Mouse (Mus musculus): ENCODE measurements at regions not wholly inside any gene's neighbourhood (a gene's known extent, or its start where the extent isn't known, plus 50 kb on each side); places are given as distances from the start of the nearest gene placed in this dataset.

DNA sequence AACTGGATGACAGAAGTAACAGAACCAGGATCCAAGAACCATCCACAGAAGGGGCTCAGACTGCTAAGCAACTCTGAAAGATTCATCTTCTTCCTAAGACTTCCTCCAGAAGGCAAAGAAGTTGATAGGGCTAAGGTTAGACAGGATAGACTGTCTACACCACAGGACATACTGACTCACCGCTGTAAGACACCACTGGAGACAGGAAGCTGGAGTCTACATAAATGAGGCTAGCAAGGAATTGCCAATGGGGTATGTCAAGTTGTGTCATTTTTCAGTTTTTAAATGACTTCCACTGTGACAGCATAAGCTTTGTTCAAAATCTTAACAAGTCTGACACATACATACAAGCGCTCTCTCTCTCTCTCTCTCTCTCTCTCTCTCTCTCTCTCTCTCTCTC, 645.4 kb upstream of the Gm10131 start:
- DNase-seq (ENCODE audit: low spot score): no peak

DNA sequence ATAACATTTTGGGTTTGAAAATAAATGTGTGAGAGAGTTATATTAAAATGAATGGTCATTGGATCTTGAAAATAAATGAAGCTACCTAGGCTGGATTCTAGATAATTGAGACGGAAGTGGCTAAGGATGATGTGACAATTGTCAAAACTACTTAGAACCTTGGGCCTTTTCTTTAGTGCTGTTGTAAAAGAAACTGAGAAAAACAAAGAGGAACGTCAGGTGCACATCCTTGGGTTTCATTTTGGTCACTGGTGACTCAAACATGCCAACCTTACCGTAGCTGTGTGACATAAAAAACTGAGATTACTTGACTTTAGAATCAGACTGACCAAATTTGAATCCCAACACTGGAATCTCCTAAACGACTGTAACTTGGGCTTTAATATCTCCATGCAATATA, 644.6 kb upstream of the Gm10131 start:
- no peak for DNase-seq (ENCODE audit: low spot score)

DNA sequence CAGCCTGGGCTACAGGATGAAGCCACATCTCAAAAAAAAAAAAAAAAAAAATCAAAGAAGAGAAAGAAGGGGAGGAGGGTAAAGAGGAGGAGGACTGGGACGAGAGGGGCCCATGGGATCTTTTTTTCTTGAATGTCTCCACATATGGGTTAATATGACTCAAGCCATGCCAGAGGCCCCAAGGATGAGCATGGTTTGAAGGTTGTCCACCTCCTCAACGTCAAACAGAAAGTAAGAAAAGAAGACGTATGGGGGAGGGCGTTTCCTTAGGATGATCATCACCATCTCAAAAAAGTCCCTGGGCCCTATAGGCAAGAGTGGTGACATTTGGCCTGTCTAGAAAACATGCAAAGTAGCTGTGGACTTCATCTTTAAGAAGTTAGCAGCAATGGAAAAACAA, 643.9 kb upstream of the Gm10131 start:
- DNase-seq (ENCODE audit: low spot score): no peak

DNA sequence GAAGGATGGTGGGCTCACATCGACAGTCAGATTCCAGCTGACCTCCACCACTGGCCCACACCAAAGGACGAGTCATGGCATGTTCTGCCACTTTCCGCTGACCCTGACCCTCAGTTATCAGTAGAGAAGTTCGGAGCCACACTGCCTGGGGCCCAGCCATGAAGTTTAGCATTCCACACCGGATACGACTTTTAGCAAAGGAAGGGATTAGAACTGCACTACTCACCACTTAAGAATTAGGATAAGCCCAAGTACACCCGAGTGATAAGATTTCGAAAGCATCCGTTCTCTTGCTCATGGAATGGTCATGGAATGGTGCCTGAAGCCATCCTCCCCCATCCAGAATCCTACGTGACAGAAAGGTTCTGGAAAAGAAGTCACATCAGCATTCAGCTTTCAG, 641.5 kb upstream of the Gm10131 start:
- DNase-seq (ENCODE audit: low spot score): peak; percentile 24

DNA sequence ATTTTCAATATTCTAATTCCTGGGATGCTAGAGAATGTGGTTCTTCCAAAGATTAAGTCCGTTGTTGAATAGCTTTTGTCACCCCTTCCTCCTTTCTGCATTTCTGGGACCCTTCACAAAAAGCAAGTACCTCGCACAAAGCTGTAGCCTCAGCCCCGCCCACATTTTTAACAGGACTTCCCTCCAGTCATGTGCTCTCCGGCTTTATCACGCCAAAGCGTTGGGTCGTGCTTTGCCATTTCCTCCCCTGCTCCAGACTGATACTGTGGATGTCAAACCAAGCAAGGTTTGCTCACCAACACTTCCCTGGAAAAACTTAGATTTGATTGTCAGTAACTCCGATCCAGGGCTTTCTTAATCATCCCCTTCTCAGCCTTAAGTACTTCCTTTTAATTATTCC, 637.0 kb upstream of the Gm10131 start:
- no peak for DNase-seq (ENCODE audit: low spot score)

DNA sequence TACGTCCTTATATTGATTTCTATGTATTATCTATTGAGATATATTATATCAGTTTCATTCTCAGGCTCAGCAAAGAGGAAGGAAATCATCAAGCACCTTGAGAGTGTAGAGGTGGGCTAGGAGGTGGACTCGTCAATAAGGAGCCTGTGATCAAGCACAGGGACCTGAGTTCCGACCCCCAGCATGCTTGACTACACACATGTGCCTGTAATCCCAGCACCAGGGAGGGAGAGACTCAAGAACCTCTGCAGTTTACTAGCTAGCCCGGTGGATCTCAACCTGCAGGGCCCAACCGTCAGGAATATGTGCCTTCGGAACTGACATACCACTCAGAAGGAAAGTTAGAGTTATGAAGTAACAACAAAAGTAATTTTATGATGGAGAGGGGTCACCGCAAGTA, 634.2 kb upstream of the Gm10131 start:
- DNase-seq (ENCODE audit: low spot score): no peak

DNA sequence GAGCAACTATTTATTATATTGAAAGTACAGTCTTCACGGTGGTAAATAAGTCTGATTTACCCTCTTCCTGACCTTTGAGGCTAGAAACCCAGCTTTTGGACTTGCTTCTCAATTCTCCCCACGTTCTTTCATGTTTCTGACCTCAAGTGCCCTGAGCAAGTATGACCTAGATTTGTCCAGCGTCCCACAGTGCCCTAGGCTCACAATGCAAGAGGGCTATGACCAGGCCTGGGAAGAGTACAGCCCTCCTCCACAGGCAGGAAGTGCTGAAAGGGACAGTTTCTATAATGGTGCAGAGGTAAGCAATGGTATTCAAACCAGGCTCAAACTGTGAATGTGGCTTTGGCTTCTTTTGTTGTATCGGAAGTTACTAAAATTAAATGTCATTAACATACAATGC, 633.1 kb upstream of the Gm10131 start:
- DNase-seq (ENCODE audit: low spot score): no peak

DNA sequence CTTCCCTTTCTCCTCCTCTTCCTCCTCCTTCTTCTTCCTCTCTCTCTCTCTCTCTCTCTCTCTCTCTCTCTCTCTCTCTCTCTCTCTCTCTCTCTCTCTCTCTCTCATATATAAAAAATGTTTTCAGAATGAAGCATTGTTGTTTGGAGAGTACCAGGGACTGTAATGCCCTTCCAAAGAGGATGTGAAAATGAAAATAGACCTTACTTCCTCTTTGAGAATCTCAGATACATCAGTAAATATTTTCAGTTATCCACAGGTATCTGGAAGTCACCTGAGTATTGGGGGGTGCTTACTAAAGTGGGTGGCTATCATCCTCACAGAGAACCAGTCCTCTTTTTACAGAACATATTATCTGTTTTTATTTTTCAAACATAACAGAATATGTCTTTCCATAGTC, 632.6 kb upstream of the Gm10131 start:
- DNase-seq (ENCODE audit: low spot score): no peak

DNA sequence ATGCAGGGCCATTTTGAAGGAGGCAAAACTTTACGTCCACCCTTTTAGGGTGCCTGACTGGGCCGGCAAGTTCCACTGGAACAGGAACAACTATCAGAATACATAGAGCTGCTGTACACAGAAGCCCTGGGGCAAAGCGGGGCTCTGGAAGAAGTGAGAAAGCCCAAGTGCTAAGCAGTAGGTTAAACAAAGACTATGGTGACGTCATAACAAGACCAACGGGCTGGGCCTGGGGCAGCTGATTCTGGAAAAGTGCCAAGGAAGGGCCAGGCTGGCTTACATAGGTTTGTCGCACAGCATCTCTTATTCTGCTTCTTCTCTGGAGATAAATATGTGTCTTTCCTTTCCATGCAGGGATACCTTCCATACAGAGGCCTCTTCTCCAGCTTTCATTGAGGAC, 631.6 kb upstream of the Gm10131 start:
- no peak for DNase-seq (ENCODE audit: low spot score)

DNA sequence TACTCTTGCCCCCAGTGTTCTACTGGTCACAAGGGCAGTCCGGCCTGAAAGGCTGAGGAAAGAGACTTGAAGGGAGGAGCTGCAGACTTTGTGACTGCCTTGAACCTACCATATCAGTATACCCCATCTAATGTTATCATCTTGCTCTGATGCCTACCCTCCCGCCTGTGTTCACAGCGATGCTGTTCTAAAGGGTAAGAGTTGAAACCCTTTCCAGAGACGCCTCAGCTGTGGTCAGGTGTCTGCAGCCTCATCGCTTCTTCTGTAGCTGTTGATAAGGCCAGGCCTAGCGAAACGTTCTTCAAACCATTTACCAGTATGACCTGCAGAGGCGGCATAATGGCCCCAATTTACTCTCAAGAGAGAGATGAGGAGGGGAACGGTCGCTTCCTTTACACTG, 629.3 kb upstream of the Gm10131 start:
- no peak for DNase-seq (ENCODE audit: low spot score)

DNA sequence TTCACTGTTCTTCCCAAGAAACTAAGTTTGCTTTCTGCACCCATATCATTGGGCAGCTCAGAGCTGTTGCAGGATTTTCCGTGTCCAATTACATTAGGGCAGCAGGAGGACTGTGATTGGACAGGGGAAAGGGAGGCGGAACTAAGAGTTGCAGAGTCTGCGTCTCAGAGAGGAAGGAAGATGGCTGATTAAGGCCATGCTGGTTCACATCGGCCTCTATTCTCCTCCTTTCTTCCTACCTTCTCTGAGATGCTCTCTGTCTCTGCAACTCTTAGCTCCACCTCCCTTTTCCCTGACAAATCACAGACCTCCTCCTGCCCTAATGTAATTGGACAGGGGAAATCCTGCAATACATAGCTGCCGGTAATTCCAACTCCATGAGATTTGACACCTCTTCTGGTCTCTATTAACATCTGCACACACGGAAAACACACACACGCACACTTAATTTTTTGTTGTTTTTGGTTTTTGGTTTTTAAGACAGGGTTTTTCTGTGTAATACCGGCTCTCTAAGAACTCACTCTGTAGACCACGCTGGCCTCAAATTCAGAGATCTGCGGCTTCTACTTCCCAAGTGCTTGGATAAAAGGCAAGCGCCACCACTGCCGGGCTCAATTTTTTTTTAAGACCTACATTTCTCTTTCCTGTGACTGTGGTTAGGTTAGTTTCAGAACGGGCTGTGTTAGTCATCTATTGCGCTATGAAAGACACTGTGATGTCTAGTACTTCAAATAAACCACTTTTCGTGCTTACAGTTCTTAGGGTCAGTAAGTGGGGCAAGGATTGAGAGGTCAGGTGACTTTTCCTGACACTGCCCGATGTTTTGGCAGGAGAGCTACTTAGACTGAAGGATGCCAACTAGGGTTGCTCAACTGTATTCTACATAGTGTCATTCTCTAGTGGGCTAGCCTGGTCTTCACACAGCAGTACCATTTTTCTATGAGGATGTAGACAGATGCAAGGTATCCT, 628.6 kb upstream of the Gm10131 start:
- DNase-seq (ENCODE audit: low spot score): no peak

DNA sequence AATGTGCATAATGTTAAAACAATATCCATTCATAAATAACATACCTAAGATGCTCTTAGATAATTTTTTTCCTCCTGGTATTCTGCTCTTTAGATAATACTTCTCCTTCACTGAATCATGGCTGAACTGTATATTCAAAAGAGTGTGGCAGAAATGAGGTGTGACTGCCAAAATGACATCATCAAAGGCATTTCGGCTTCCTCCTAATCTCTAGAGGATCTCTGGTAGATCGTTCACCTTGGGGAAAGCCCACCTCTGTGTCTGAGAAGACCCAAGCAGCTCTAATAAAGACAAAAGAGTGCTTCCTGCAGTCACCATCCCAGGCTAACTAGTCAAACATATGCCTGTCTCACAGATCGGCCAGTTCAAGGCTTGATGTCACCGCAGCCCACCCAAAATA, 624.7 kb upstream of the Gm10131 start:
- no peak for DNase-seq (ENCODE audit: low spot score)

DNA sequence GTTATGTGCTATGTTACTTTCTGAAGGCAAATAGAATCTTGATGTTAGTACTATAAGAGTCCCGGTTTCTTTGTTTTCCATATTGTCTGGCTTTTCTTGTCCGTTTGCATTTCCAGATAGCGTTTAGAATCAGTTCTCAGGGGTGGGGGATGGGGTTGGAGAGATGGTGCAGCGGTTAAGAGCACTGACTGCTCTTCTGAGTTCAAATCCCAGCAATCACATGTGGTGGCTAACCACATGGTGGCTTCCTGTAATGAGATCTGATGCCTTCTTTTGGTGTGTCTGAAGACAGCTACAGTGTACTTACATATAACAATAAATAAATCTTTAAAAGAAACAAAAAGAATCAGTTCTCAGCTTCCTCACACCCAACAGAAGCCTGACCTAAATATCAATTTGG, 623.5 kb upstream of the Gm10131 start:
- no peak for DNase-seq (ENCODE audit: low spot score)

DNA sequence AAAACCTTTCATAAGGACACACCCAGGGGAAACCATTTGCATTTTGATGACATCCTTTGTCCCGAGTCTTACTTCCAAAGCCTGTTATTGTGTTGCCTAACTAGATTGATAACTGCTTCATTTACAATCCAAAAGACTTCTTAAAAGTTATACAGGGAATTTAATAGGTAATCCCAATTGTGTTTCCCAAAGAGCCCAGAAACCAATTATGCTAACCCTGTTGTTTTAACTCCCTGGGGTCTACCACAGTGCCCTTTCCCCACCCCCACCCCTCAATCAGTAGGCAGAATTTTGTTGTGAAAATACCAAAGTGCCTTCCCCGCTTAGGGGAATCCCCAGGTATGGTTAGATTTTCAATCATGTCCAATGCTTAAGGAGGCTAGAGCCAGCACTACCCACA, 621.3 kb upstream of the Gm10131 start:
- DNase-seq (ENCODE audit: low spot score): no peak

DNA sequence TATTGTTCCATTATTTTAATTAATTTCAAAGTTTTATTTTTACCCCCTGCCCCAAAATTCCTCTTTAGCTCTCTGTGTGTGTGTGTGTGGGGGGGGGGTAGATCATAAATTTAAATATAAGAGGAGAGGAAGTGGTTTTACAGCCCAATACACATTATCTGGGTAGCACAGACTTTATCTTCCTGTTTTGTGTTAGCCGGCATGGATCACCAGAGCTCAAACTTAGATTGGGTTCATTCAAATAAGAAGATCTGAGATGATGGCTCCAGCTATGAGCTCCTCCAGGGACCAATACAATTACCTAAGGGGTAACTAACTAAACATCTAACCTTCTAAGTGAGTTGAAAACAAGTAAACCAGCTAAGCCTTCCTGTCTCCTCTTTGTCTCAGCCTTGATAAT, 620.8 kb upstream of the Gm10131 start:
- no peak for DNase-seq (ENCODE audit: low spot score)

DNA sequence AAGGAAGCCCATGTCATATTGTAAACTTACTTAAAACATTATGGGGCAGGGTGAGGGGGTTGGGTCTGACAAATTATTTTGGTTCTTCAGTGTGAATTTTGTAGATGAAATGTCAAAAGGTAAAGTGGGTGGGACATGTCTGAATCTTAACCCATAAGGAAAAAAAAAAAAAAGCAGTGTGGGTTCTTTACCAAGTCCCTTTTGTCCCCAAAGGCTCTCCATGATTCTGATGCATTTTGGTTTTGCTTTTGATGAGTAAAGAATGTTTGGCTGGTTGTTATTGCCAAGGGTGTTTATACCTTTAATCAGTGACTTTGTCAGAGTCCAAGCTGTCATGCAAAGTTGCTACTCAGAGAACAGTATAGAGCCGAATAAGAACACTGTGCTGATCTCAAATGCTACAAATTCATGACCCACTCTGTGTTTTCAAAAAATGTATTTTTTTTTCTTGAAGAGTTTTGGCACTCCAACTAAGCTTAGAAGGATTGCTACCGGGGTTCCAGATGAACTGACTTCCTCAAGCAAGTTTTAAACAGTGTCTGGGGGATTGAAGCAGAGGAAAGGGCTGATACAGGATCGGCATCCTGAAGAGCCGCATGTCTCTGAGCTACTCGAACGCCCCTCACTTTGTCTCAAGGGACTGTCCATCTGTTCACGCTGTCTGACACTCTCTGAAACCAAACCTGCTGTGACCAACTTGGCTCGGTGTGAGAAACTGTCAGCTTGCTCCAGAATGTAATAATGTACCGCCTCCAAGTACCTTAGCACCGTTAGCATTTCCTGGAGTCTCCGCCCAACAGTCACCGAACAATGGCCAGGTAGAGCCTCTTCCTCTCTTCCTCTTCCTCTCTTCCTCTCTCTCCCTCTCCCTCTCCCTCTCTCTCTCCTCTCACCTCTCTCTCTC, 619.8 kb upstream of the Gm10131 start:
- no peak for DNase-seq (ENCODE audit: low spot score)

DNA sequence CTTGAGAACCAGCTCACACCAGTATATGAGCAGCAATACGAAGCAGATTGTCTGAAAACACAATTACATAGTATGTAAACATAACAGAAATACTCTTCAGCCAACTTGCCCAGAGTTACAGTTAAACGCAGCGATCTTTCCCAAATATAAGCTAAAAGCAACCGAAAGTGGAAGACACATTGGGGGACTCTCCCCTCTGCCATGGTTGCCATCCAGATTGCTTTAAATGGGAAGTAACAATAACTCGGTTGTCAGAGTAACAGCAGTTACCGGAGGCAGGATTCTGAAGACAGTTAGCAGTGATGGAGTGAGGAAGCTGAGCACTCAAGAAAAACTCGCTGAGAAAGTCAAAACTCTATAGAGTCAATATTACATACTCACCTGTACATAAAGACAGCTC, 618.0 kb upstream of the Gm10131 start:
- no peak for DNase-seq (ENCODE audit: low spot score)

DNA sequence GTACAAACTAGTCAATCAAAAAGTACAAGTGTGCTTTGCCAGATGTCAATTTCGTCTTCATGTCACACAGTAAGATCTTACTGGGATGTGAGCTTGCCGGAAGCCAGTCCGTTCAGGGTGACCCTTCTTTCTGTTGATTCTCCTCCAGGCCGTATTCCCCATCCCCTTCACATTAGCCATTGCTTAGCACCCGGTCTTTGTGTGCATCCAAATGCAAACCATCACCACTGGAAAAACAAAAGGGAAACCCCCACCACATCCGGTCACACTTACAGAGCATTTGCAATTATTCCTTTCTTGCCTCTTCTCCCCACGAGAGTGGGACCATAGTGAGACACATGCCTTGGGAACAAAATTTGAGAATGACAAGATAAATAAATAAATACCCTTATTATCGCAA, 616.2 kb upstream of the Gm10131 start:
- DNase-seq (ENCODE audit: low spot score): no peak

DNA sequence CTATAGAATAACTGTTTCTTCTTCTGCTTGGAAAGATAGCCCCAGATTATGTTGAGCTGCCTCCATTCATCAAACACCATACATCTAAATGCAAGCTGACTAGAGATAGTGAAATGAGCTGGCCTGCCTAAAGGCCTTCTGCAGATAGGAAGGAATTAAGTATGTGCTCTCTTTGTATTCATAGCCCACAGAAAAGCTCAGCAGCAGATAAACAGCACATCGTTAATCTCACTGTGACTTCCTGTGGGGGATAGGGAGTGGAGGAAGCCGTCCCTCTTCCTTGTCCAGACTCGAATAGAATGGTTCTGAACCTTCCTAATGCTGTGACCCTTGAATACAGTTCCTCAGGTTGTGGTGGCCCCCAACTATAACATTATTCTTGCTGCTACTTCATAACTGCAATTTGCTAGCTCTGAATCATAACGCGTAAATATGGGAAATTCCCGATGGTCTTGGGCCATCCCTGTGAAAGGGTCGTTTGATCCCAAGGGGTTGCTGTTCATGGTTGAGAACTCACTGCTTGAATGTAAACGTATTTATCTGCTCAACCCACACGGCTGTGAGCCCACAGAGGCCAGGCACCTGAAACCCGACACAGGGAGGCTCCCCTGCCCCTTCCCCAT, 614.7 kb upstream of the Gm10131 start:
- no peak for DNase-seq (ENCODE audit: low spot score)

DNA sequence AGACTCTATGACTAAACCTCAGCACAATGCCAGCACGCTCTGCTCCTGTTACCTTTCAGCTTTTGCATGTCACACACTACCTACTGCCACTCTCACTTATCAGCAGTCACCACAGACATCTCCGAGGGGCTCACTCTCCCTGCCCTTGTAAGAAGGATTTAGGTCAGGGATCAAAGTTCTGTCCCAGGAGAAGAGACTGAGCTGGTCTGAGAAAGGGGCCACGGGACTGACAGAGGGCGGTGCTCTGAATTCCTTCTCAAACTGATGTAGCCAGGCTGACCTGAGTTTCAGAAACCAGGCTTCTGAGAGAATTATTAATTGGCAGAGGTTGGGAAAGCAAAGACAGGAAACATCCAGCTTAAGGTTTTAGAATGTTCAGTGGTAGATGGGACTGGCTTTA, 614.0 kb upstream of the Gm10131 start:
- peak; percentile 71 for DNase-seq (ENCODE audit: low spot score)

DNA sequence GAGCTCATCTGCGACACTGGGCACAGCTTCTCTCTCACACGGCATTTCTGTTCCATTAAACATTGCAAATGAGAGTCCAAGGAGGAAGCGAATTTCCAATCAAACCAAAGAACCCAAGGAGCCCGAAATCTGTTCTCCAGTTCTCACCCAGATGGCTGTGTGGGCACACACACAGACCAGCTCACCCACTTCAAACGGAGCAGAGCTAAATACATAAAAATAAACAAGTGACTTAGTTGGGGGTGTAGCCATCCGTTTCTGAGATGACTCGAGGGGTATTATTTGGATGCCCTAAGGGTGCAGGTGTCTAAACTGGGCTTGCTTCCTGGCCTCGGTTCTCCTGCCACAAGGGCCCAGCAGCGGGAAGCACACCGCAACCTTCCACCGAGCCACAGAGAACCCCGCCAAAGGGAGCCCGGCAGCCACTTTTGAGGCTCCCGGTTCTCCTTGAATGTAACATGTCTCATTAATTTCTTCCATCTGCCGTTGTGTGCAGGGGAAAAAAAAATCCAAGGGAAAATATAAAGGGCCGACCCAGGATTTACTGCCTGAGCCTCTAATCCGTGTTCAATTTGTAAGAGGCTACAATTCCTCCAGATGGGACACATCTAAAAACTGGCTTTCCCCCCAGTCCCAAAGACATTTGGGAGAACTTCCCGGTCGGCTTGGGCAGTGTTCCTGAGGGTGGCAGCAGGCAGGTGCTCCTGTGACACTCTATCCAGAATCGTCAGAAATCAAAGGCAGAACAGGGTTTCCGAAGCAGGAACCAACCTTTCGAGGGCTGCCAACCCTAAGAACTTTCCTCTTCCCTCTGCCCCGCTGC, 598.6 kb upstream of the Gm10131 start:
- no peak for DNase-seq (ENCODE audit: low spot score)

DNA sequence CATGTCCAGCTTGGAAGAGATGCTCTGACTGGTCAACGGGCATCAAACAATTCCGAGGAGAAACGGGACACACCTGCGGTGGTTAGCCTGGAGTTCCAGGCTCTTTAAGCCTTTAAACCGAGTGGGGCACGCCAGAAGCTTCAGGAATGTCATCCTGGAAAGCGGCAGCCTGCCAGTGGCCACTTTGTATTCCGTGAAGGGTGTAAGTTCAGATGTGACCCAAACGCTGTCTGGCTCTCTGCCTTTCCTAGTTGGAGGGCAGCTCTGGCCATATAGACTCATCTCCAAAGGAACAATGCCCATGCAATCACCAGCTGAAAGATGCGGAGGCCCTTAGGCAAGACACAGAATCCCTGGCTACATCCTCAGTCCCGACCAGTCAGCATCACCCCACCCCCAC, 597.8 kb upstream of the Gm10131 start:
- no peak for DNase-seq (ENCODE audit: low spot score)
